Mouse (Mus musculus): ENCODE data around the gene Timp4. TPM values are rescaled to one million over a fixed set of nuclear protein-coding genes. Genes with fewer than 3 reads are reported as not detected.

Timp4 gene
- total and polyA plus RNA-seq, 3 experiments, result 29.9 to 41.5 (median 37.7) TPM

DNA sequence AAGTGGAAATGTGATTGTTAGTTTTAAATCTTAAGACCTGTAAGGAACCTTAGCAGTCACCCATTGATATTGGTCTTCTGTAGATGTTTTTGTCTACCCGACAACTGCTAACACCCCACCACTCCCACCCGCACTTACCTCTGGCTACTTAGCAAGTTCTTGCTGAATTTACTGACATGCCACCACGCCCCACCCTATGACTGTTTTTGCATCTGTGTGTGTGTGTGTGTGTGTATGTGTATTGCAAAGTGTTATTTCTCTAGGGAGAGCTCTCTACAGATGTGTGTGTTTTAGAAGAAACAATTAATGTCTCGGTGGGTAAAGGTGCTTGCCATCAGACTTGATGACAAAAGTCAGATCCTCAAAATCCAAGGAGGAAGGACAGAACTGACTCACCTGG lies 25.0 kb downstream of the Timp4 start, which contains the start of gene Gm17482:
Gm17482 (plus strand) TSS at position 301 of the 400 bp plus-strand sequence.
- H3K4me3 ChIP-seq, result no peak within 1 kb of the TSS
- no peaks in the 10 kb centered on the region for H3K79me2 ChIP-seq (replicated peaks; ENCODE audit: control insufficient read depth, insufficient read depth, low read length)
- WGBS, result 70% methylated on average over 4 of the region's 4 CpGs
- no peak for DNase-seq
- H3K4me1 ChIP-seq (ENCODE audit: control insufficient read depth, insufficient read depth, low read length), result peaks cover 3% of the 10 kb centered on the region
- H3K9ac ChIP-seq (ENCODE audit: low read depth, low read length), result no peak within 1 kb of the TSS
- no peak for TF ChIP-seq POLR2A (IDR thresholded peaks at IDR 0.05; ENCODE audit: insufficient read depth, low read depth, low read length)
- TF ChIP-seq EP300 (IDR thresholded peaks at IDR 0.05; ENCODE audit: insufficient read depth, low read depth, low read length), result no peak
- TF ChIP-seq CTCF (IDR thresholded peaks at IDR 0.05), result no peak
- intact Hi-C loops (cut with DNase I), result loop anchor here (1.0 to 5.0 kb wide), 4 partner anchors 41 to 312 kb away; partner anchors contain the start of gene Pparg
- H3K27me3 ChIP-seq (ENCODE audit: control insufficient read depth, insufficient read depth, low read length), result no peaks in the 10 kb centered on the region
- H3K36me3 ChIP-seq (ENCODE audit: control insufficient read depth, insufficient read depth, low read length), result peaks cover 8% of the 10 kb centered on the region
- H3K27ac ChIP-seq, result peak within 1 kb of the TSS; percentile 44

GRCm38 (mm10) chr6:115225519-115225918 lies 26.5 kb downstream of the Timp4 start:
- no peak overlapping the region for H3K4me3 ChIP-seq
- H3K79me2 ChIP-seq (replicated peaks; ENCODE audit: control insufficient read depth, insufficient read depth, low read length), result no peaks in the 10 kb centered on the region
- intact Hi-C loops (cut with DNase I), result loop anchor here (5.0 kb wide), 1 partner anchor 137 kb away; the partner anchor contains the start of gene Pparg
- H3K27me3 ChIP-seq (ENCODE audit: control insufficient read depth, insufficient read depth, low read length), result no peaks in the 10 kb centered on the region
- no peak overlapping the region for H3K9ac ChIP-seq (ENCODE audit: low read depth, low read length)
- 56% methylated on average over 3 of the region's 3 CpGs for WGBS
- DNase-seq, result no peak
- H3K4me1 ChIP-seq (ENCODE audit: control insufficient read depth, insufficient read depth, low read length), result peaks cover 1% of the 10 kb centered on the region
- H3K36me3 ChIP-seq (ENCODE audit: control insufficient read depth, insufficient read depth, low read length), result no peaks in the 10 kb centered on the region
- no peak overlapping the region for H3K27ac ChIP-seq
- TF ChIP-seq EP300 (IDR thresholded peaks at IDR 0.05; ENCODE audit: insufficient read depth, low read depth, low read length) (no peak), POLR2A (IDR thresholded peaks at IDR 0.05; ENCODE audit: insufficient read depth, low read depth, low read length) (no peak), CTCF (IDR thresholded peaks at IDR 0.05) (no peak)

- Histone ChIP-seq H3K79me2 (replicated peaks; ENCODE audit: control insufficient read depth, insufficient read depth, low read length) (no peaks in the 10 kb centered on the region), H3K27me3 (ENCODE audit: control insufficient read depth, insufficient read depth, low read length) (no peaks in the 10 kb centered on the region), H3K9ac (ENCODE audit: low read depth, low read length) (no peak overlapping the region), H3K4me1 (ENCODE audit: control insufficient read depth, insufficient read depth, low read length) (no peaks in the 10 kb centered on the region), H3K27ac (no peak overlapping the region), H3K36me3 (ENCODE audit: control insufficient read depth, insufficient read depth, low read length) (no peaks in the 10 kb centered on the region), H3K4me3 (no peak overlapping the region)
- no peak for DNase-seq
- WGBS, result 85% methylated on average over 8 of the region's 8 CpGs
- TF ChIP-seq EP300 (IDR thresholded peaks at IDR 0.05; ENCODE audit: insufficient read depth, low read depth, low read length) (no peak), CTCF (IDR thresholded peaks at IDR 0.05) (no peak), POLR2A (IDR thresholded peaks at IDR 0.05; ENCODE audit: insufficient read depth, low read depth, low read length) (no peak)
- intact Hi-C loops (cut with DNase I), result no loop called here
Measured at GRCm38 (mm10) chr6:115221215-115221641, 30.8 kb downstream of the Timp4 start.

DNA sequence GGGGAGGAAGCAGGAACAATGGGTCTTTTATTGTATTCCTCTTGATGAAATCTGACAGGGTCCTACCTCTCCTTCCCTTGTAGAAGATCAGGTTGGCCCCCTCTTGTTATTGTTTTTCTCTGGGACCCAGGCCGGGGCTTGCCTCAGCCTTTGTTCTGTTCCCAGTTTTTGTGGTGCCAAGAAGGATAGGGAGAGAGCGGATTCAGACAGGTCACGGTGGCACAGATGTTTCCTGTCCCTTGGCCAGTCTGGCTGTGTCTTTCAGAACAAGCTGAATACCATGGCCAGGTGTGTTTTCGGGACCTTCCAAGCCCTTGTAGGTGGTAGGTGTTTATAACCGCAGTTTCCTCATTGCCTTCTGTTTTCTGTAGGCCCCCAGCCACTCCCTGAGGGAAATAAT lies 38.9 kb downstream of the Timp4 start:
- H3K36me3 ChIP-seq (ENCODE audit: control insufficient read depth, insufficient read depth, low read length), result no peaks in the 10 kb centered on the region
- no peak overlapping the region; the same call in 1 of the 2 replicates for H3K27ac ChIP-seq
- WGBS, result 28% methylated on average over 5 of the region's 5 CpGs
- no peak overlapping the region for H3K4me3 ChIP-seq
- H3K4me1 ChIP-seq (ENCODE audit: control insufficient read depth, insufficient read depth, low read length), result peaks cover 6% of the 10 kb centered on the region
- H3K79me2 ChIP-seq (replicated peaks; ENCODE audit: control insufficient read depth, insufficient read depth, low read length), result no peaks in the 10 kb centered on the region
- H3K9ac ChIP-seq (ENCODE audit: low read depth, low read length), result no peak overlapping the region
- intact Hi-C loops (cut with DNase I), result no loop called here
- no peak for TF ChIP-seq POLR2A (IDR thresholded peaks at IDR 0.05; ENCODE audit: insufficient read depth, low read depth, low read length)
- 0 out of 2 replicates have a peak, but pooled peaks have one; percentile 32 for TF ChIP-seq EP300 (IDR thresholded peaks at IDR 0.05; ENCODE audit: insufficient read depth, low read depth, low read length)
- DNase-seq, result peak; percentile 20 to 22
- no peaks in the 10 kb centered on the region for H3K27me3 ChIP-seq (ENCODE audit: control insufficient read depth, insufficient read depth, low read length)

DNA sequence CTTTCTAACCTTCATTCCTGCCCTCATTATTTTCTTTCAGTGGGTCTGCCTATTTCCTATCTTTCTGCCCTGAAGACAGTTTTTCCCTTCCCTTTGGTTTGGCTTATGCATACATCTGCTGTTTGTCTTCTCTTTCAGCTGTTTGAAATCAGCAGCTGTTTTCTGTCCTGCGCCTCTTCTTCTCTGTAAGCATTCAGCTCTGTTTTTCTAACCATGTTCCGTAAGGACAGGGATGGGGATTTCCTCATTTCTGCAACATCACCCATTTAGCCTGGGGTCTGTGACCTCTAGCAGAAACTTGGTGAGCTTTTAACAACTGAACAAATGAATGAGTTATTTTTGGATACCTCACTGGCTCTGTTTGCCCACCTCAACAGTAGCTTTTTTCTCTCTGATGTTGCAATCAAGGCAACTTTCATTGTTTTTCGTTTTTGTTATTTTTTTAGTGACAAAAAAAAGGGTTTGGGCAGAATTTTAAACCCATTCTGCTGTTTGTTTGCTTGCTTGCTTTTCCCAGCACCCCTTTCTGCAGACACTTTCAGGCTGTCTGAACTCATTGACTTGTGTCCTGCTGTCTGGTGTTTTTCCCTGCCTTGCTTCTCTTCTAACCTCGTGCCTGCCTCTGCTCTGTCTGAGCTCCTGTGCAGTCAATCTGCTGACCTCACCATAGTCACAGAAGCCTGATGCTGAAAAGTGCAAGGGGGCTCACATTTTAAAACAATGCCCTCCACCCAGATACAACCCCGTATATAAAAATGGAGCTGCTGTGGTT lies 39.7 kb downstream of the Timp4 start:
- H3K27ac ChIP-seq, result 0 out of 2 replicates have a peak overlapping the region, but pooled peaks have one; percentile 3
- no peak for DNase-seq
- no peaks in the 10 kb centered on the region for H3K36me3 ChIP-seq (ENCODE audit: control insufficient read depth, insufficient read depth, low read length)
- peaks cover 6% of the 10 kb centered on the region for H3K4me1 ChIP-seq (ENCODE audit: control insufficient read depth, insufficient read depth, low read length)
- no peaks in the 10 kb centered on the region for H3K79me2 ChIP-seq (replicated peaks; ENCODE audit: control insufficient read depth, insufficient read depth, low read length)
- no peak overlapping the region for H3K4me3 ChIP-seq
- intact Hi-C loops (cut with DNase I), result no loop called here
- TF ChIP-seq POLR2A (IDR thresholded peaks at IDR 0.05; ENCODE audit: insufficient read depth, low read depth, low read length) (no peak), EP300 (IDR thresholded peaks at IDR 0.05; ENCODE audit: insufficient read depth, low read depth, low read length) (no peak), CTCF (IDR thresholded peaks at IDR 0.05) (no peak)
- H3K9ac ChIP-seq (ENCODE audit: low read depth, low read length), result no peak overlapping the region
- H3K27me3 ChIP-seq (ENCODE audit: control insufficient read depth, insufficient read depth, low read length), result no peaks in the 10 kb centered on the region
- 39% methylated on average over 5 of the region's 5 CpGs for WGBS

GRCm38 (mm10) chr6:115210820-115211219 lies 41.2 kb downstream of the Timp4 start:
- no peak for TF ChIP-seq POLR2A (IDR thresholded peaks at IDR 0.05; ENCODE audit: insufficient read depth, low read depth, low read length)
- TF ChIP-seq CTCF (IDR thresholded peaks at IDR 0.05), result no peak
- no peak for TF ChIP-seq EP300 (IDR thresholded peaks at IDR 0.05; ENCODE audit: insufficient read depth, low read depth, low read length)
- intact Hi-C loops (cut with DNase I), result no loop called here
- WGBS, result 78% methylated on average over 3 of the region's 3 CpGs

More at GRCm38 (mm10) chr6:115210820-115211219, 41.2 kb downstream of the Timp4 start:
- no peak for DNase-seq
- H3K4me3 ChIP-seq, result no peak overlapping the region
- H3K27me3 ChIP-seq (ENCODE audit: control insufficient read depth, insufficient read depth, low read length), result no peaks in the 10 kb centered on the region
- no peak overlapping the region for H3K9ac ChIP-seq (ENCODE audit: low read depth, low read length)
- no peaks in the 10 kb centered on the region for H3K79me2 ChIP-seq (replicated peaks; ENCODE audit: control insufficient read depth, insufficient read depth, low read length)
- no peaks in the 10 kb centered on the region for H3K36me3 ChIP-seq (ENCODE audit: control insufficient read depth, insufficient read depth, low read length)
- H3K4me1 ChIP-seq (ENCODE audit: control insufficient read depth, insufficient read depth, low read length), result peaks cover 6% of the 10 kb centered on the region
- no peak overlapping the region for H3K27ac ChIP-seq

Measured in heart, adult 2 months (tissue).